Mouse (Mus musculus) urinary bladder, postnatal 36 days (tissue): ENCODE data around the gene Cfap74.

Source experiments
- DNase-seq, 2 experiments: peaks; one replicate each; pipeline ENCODE4 v3.0.0; 2022; ENCODE audit warnings: low spot score in 2 of 2, mixed read lengths in 1 of 2

Gene Cfap74

DNA sequence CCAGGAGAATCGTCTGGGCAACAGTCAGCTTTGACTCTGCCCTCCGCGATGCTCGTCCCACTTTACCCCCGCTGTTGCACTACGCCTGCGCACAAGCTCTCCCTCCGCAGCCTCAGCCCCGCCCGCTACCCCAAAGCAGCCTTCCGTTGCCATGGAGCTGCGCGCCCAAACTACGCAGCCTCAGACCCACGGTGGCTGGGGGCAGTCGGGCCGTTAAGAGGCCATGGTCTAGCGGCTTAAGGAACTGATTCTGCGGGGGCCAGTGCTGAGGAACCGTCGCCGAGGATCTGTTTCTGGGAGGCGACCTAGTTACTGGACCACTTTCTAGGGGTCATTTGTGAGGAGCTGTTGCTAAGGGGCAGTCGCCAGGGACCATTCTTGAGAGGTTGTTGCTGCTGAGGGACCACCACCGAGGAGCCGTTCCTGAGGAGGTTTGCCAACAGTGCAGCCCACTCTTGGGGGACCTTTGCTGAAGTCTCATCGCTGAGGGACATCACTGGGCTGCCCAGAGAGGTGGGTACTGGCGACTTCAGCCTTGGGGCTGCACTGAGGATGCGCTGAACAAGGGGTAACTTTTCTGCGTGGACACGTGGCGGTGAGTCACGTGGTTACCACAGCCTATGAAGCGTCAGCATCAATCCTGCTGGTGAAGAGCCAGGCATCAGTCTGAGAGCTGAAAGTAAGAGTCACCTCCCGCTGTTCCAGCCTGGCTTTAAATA is at the start of gene Cfap74:
TSS of gene Cfap74 (plus strand) at position 133 of the 719 bp plus-strand sequence.
- DNase-seq: peak; percentile 24 to 59

DNA sequence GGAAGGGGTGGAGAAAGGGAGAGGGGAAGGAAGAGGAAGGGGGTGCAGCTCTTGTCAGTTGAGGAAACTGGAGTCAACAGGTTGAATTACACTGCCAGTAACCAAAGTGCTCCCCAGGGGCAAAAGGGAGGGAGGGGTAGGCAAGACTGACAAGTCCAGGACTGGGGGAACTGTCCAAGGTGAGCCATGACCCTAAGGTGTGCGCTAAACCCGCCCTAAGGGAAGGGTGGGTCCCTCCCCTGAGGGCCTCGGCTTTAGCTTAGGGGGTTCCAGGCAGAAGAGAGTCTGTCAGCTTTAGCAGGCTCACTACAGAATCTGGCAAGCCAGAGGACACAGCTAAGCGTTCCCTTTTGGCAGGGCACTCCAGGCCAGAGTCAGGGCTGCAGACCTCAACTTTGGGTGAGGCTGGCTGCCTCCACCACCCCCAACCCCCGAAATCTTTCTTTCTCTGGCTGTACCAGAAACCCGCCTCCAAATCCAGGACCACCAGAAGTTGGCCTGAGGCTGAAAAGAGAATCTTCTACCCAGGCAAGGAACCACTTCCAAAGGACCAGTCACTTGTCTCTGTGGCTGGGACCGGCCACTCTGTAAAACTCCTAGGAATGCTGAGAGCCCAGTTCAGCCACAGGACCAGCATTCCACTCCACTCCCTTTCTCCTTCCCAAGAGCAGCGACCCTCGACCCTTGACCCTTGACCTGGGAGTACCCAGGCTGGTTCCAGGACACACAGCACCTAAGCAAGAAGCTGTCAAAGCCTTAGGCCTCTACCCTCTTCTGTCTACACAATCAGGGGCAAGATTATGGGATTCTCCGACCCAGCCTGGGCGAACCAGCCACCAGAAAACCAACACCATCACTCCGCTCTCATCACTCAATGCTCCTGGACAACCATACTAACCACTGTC is 49.2 kb upstream of the Cfap74 start:
- no peak for DNase-seq

DNA sequence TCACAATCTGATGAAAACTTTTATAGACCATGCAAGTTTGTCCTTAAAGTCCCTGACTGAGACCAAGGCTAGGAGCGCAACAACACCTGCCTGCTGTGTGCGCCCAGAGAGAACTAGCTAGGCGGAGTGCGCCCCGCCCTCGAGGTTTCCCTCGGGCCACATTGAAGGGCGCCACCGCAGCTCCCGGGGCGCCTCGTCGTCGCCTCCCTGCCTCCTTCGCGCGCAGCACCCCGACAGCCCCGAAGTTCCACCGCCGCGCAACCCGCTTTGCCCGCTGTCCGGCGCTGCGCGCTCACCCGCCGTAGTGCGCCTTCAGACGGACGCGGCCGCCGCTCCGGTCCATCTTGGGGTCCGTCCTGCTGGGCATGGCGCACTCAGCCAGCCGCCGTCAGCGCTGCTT is 48.1 kb upstream of the Cfap74 start:
- peak in 1 of 2 experiments; percentile 25 for DNase-seq

DNA sequence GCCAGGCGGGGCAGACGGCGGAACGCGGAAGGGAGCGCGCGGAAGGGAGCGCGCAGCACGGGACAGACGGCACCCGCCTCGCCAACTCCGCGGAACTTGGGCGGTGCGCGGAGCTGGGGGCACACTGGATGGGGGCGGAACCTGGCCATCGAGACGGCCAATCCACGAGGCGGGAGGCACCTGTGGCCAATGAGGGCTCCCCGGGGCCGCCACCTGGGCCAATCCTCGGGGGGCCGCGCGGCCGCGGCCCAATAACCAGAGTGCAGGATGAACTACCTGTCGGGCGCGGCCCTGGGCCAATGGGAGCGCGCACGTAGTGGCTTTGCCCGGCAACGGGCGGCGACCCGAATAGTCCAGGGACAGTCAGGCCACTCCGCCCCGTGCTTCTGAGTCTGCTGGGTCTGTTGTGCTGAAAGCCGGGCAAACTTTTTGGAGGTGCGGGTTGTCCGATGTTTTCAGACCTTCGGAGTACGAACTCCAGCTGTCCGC is 47.6 kb upstream of the Cfap74 start, which contains the start of gene Prkcz:
TSS of gene Prkcz (minus strand) at position 59 of the 489 bp plus-strand sequence.
- peak; percentile 81 to 89 for DNase-seq

DNA sequence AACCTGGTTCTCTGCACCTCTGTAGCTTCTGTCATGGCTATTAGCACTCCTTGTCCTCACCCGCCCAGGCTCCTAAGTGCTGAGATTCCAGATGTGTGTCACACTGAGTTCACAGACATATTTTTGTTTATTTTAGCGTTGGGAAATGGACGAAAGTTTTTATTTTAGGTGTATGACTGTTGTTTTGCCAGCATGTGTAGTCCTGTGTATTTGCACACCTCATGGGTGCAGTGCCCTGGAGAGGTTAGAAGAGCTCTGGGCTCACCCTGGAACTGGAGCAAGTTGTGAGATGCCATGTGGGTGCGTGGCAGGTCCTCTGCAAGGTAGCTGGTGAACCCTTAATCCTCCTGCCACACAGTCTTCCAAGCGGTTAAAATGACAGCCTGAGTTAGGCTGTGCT is 46.5 kb upstream of the Cfap74 start:
- DNase-seq: no peak

DNA sequence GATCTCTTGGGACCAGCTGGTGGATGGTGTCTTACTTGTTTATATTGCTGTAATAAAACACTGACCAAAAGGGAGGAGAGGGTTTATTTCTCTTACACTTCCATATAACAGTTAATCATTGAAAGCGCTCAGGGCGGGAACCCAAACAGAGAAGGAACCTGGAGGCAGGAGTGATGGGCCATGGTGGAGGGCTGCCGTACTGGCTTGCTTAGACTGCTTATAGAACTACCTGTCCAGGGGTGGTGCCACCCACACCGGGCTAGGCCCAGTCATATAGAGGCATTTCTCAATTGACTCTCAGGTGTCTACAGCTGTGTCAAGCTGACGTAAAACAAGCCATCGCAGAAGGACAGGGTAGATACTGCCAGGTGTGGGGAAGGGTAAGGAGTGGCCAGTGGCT is 42.2 kb upstream of the Cfap74 start:
- no peak for DNase-seq

DNA sequence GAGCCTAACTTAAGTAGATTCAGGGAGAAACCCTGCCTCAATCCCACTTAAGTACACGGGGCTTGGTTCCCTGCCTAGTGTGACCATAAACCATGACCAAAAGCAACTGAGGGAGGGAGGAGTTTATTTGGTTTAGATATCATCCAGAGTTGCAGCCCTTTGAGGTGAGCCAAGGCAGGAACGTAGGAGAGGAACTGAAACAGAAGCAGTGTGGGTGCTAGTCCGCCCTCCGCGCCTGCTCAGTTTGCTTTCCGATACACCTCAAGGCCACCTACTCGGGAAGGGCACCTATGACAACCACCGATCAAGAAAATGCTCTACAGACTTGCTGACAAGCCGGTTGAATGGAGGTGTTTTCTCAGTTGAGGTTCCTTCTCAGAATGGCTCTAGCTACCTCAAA is 41.3 kb upstream of the Cfap74 start:
- no peak for DNase-seq

DNA sequence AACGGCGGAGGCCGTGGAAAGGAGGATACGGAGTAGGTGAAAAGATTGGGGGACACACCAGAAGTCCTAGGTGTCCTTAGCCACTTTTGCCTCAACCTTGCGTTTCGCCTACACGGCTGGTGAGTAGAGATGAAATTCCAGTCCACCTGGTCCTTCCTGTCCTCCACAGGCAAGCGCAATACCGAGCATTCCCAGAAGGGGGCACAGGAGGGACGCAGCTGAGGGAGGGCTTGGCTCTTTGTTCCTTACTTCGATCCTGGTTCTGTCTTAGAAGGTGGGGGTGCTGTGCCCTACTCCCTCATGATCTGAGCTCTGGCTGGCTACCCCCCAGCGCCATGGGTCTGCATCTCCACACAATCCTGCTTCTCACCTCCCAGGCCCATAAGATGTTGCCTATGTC is 40.3 kb upstream of the Cfap74 start:
- DNase-seq: peak; percentile 67 to 79

DNA sequence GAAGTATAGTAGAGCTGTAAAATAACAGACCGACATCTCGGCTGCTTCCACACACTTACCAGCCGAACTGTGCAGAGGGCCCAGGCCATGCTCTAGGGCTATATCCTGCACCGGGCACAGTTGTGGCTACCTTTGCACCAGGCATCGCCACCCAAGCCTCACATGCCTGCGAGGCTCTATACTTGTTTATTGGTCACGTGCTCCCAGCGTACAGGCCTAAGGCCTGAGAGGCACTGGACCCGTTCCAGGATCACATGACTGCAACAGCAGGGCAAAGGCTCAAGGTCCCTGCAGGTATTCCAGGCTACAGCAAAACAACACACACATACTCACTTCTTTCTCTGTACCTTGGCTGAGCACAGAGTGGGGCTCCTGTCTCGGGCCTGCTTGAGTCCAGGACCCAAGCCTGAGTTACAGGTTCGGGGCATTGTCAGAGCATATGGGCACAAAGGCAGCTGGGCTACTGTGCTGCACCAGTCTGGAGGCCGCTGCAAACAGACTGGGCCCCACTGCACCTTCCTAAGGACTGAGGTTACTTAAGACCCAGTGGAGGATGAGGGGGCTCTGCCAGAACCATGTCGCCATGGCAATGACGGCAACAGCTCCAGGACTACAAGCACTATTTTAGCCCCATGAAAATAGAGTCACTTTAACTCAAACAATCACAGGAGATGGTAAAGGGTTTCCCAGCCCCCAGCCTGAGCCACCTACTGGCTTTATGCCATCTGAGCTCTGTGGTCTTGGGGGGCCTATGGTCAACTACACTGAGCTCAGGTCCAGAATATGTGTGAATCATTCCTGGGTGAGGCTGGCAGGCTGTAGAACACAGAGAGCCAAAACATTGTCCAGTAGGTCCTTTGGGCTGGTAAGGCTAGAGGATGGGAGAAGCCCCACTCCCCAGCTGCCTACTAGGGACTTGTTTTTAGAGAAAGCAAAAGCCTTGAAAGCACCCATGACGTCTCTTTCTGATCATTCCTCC is 38.0 kb upstream of the Cfap74 start:
- no peak for DNase-seq

DNA sequence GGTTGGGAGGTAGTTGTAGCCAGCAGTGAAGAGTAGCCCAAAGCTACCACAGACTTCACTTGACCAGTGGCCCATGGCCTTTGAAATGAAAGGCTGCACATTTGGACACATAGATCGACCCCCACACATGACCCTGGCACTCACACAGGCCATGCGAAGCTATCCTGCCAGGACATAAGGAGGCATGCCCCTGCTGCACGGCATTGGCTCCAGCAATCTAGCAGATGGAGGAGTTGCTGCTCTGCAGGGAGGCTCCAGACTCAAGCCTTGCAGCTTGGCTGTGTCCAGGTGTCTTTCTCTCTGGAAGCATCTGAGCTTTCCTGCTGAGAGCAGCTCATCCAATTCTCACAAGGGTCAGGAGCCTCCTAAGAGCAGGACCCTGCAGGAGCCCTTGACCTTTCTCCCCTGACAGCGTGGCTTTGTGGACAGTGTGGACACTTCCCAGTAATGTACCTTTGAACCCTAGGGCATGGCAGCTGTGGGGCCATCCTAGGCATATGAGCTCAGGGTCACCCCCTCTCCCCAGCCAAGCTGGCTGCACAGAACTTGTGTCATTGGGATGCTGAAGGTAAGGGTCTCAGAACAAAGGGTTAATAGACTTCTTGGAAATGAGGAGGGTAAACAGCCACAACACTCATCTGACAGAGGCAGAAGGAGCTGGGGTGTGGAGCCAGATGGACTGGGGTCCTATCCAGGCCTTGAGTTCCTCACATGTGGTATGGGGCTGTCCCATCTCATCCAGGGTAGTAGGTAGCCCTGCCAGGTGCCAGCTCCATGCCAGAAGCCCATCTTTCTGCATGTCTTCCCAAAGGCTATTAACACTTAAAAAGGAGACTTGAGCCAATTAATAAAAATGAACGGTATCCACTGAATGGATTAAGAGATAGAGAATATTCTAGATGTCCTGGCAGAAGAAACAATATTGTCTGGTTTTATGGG is 36.9 kb upstream of the Cfap74 start:
- DNase-seq: no peak

DNA sequence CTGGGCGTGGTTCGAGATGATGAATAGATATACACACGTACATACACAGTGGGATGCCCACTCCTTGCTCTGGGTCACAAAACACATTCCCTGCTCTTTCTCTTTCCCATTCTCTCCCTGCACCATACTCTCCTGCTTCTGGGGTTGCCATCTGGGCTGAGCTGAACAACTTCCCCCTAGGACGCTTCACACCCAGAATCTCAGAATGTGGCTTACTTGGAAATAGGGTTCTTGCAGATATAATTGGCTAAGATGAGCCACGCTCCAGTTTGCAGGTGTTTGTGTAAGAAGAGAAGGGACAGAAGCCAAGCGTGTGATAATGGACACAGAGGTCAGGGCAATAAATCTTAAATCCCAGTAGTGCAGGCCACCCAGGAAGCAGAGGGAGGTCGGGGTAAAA is 27.0 kb upstream of the Cfap74 start:
- no peak for DNase-seq

DNA sequence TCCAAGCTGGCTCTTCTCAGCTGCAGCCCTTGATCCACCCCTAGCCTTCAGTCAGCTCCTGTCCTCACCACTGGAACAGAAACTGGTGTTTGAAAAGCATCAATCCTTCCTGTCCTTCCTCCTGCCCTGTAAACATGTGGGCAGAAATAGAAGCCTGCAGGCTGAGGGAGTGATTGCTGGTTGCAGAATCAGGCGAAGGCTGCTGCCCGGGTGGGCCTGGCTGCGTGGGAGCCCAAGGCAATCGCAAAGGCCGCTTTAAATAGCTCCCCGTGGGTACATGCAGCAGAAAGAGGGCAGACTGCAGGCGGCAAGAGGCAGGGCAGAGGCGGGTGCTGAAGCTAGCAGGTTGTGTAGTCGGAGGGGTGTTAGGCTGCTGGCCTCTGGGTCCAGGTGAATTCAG is 26.2 kb upstream of the Cfap74 start:
- no peak for DNase-seq

DNA sequence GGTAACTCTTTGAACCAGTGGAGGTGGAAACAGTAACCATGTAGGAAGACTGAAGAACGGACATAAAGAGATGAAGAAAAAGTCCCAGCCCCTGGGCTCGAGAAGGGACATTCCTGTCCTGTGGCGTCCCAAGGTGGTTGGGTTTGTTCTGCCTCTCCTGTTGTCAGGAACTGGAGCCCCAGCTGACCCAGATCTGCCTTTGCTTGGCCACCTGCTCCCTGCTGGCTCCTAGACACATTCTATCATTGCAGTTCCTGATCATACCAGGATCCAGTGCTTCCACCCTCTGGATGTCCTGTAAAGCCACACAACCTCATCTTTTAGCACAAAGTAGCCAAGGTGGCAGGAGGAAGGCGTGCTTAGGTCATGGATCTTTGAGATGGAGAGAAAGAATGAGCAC is 25.7 kb upstream of the Cfap74 start:
- no peak for DNase-seq

DNA sequence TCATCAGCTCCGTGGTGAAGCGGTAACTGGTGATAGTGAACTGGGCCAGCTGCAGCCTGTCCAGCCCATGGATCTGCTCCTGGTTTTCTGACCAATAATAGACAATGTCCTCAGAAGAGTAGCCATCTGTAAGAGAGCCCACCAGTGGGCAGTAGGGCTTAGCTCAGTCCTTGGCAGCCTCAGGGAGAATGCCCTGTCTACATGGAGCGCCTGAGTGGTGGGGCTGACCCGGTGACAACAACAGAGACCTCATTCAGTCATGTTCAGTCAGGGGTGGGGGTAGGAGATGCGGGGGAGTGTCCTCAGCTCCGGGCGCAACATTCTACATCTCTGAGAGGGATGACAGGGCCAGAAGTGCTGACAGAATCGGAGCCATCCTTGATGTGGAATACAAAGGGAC is 21.8 kb upstream of the Cfap74 start:
- DNase-seq: no peak

DNA sequence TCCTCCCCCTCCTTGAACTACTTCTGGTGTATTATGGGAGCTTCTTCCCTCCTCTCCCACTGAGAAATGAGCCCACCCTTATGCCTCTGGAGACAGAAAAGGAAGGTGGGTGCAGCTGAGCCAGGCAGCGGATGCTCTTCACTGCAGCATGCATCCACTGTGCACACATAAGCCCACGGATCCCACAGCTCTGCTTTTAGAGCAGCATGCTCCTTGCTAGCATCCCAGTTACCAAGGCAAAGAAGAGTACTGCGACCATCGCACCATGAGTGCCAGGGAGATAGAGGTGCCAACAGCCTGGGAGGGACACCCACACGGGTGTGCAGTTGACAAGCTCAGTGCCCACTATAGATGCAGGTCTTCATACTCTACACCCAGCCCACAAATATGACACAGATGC is 13.5 kb upstream of the Cfap74 start:
- no peak for DNase-seq

DNA sequence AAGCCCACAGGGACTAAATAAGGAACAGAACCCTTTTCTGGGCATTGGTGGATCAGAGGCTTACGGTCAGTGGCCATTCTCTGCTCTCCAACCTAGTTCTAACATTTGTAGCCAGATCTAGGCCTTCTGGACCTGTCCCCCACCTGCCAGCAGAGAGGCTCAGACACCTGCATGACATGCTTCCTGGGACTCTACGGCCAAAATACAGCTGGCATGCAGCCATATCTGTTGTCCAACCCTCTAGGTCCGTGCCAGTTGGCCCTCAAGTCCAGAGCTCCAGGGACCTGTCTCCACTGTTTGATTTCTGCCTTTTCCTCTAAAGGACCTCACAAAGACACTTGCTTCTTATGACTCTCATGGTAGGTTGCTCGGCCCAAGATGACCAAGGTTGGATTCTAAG is 12.2 kb upstream of the Cfap74 start:
- DNase-seq: no peak

DNA sequence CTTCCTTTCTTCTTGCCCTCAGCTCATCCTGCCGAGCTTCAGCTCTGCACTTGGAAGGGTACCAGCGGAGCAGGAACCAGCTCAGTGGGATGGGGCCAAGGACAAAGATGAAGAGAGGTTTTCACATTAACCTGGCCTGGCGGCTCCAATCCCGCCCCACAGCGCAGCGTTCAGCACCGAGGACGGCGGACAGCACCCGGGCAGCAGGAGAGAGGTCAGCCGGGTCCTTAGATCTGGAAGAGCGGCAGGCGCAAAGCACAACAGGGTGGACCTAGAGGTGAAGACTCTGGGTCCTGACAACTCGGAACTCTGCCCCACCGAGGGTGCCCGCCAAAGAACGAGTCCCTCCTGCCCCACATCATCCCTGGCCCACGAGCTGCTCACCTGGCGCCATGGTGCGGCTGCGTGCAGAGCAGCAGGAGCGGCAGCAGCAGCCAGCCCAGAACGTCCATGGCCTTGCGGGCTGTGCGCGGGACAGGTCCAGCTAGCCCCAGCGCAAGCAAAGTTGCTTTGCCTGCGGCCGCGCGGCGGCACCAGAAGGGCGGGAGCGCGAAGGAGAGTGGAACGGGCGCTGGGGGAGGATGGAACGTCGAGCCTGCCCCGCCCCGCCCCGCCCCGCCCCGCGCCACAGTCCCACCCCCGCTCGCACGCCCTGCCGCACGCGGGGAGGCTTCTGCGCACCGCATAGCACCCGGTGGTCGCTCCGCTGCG is 11.3 kb upstream of the Cfap74 start, which contains the start of gene Gabrd:
TSS of gene Gabrd (minus strand) at position 602 of the 711 bp plus-strand sequence.
- DNase-seq: peak; percentile 32 to 44

DNA sequence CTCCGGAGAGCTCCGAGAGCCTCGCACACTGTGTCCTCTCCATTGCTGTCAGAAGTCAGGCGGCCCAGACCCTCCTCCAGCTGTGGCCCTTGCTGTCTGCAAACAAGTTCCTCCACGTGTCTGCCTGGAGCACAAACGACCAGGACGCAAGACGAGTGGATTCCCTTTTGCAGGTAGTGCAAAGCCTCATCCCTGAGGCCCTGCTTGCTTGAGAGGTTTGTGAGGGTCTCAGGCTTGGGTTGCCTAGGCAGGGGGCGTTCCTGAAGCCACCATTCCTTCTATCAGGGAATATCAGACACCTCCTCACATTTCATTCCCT is 10.8 kb upstream of the Cfap74 start:
- DNase-seq: no peak

DNA sequence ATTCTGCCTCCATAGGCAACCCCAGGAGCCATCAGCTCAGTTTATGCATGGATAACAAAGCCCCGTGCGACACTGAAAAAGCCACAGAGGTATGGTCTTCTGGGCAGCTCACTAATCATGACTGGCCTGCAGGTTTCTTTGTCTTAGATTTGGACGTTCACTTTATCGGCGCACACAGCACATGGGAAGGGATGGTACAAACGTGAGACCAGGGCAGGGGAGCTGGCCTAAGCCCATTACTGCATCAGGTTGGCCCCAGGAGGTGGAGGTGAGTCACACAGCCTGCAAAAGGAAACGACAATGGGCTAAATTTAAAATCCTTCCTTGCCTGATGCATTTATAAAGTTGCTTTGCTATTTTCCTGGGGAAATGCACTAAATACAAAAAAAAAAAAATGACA is 7.9 kb upstream of the Cfap74 start:
- no peak for DNase-seq

DNA sequence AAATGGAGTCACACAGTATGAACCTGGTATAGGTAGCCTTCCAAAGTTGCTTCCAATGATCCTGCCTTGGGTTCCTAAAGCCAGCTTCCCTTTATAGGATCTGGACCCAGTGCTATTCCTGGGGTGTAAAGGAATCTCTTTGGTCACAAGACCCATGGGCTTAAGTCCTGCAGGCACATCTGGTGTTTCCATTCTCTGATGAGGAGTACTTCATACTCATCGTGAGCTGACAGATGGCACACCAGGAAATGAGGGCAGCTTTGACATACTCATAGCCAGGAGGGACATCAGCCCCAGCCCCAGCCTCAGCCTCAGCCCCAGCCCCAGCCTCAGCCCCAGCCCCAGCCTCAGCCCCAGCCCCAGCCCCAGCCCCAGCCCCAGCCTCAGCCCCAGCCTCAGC is 6.5 kb upstream of the Cfap74 start:
- DNase-seq: no peak
